Mouse (Mus musculus) stomach, postnatal 0 days (tissue): Measurements from ENCODE around the gene Zfp952. TPM values are rescaled to one million over a fixed set of nuclear protein-coding genes. Genes with fewer than 3 reads are reported as not detected.

ENCODE experiments used
- ATAC-seq: fragments of 200-750 bp; cut with Nextera tagmentation; 2 replicates; pipeline ENCODE4 v1.8.0; 2017; ENCODE audit not compliant: low FRiP score, low TSS enrichment
- DNase-seq: peaks from one replicate; pipeline ENCODE4 v3.0.0-alpha.2; 2016; ENCODE audit warnings: low spot score
- H3K27ac ChIP-seq: fragments of 300-500 bp; sonication (generic); replicated peaks from 2 replicates; pipeline ENCODE4 v1.5.1; 2014; ENCODE audit warnings: mild to moderate bottlenecking, control low read depth
- H3K27me3 ChIP-seq: fragments of 300-500 bp; sonication (generic); 2 replicates; pipeline ENCODE4 v1.6.1; 2014; ENCODE audit warnings: low read length; ENCODE audit not compliant: control insufficient read depth, insufficient read depth
- H3K36me3 ChIP-seq: fragments of 300-500 bp; sonication (generic); 2 replicates; pipeline ENCODE4 v1.6.1; 2014; ENCODE audit warnings: low read length, mixed read lengths; ENCODE audit not compliant: control insufficient read depth, insufficient read depth
- H3K4me1 ChIP-seq: fragments of 300-500 bp; sonication (generic); replicated peaks from 2 replicates; pipeline ENCODE4 v1.6.1; 2014; ENCODE audit warnings: antibody characterized with exemption; ENCODE audit not compliant: control insufficient read depth, insufficient read depth
- H3K4me2 ChIP-seq: fragments of 300-500 bp; sonication (generic); replicated peaks from 2 replicates; pipeline ENCODE4 v1.6.1; 2014; ENCODE audit warnings: low read depth, mild to moderate bottlenecking, control low read depth, moderate library complexity
- H3K4me3 ChIP-seq: fragments of 300-500 bp; sonication (generic); 2 replicates; pipeline ENCODE4 v1.5.1; 2014; ENCODE audit warnings: low read depth, low read length, control low read depth
- H3K9ac ChIP-seq: fragments of 300-500 bp; sonication (generic); 2 replicates; pipeline ENCODE4 v1.6.1; 2014; ENCODE audit warnings: mild to moderate bottlenecking, low read length, control low read depth, mixed read lengths
- H3K9me3 ChIP-seq: fragments of 300-500 bp; sonication (generic); 2 replicates; pipeline ENCODE4 v1.6.1; 2016; ENCODE audit warnings: low read length; ENCODE audit not compliant: control insufficient read depth
- CTCF ChIP-seq: IDR thresholded peaks from 2 replicates; pipeline ENCODE4 v1.5.1; 2016; ENCODE audit warnings: antibody characterized with exemption, low read depth, mild to moderate bottlenecking, moderate library complexity
- EP300 ChIP-seq: optimal IDR thresholded peaks from 2 replicates; pipeline ENCODE3; 2016; ENCODE audit warnings: antibody characterized with exemption
- WGBS: fragments of 180-500 bp; shearing (Covaris S2); extraction: QIAGEN DNeasy Blood & Tissue Kit; methylation state at CpG from one replicate; pipeline ENCODE4 v1.1.7; 2014; 5-methylcytosine and 5-hydroxymethylcytosine counted together
- polyA plus RNA-seq: library from polyadenylated mRNA; unstranded; fragments of >200 nt; fragmentation: Nextera tagmentation; extraction: Ambion mirVana; gene quantifications from 2 replicates; pipeline ENCODE4 v1.2.1, GENCODE M21; 2015

Zfp952 gene
- polyA plus RNA-seq, 1 experiment from 2014 or later: 4.6 TPM

- H3K36me3 ChIP-seq: no peaks in the 10 kb centered on the region
- H3K4me3 ChIP-seq: peak within 1 kb of the TSS; percentile 59
- ATAC-seq: peak; percentile 95
- H3K4me2 ChIP-seq: peak within 1 kb of the TSS; percentile 47
- peak within 1 kb of the TSS; percentile 67 for H3K27ac ChIP-seq
- H3K4me1 ChIP-seq: no peaks in the 10 kb centered on the region
- peak; percentile 83 for DNase-seq
- WGBS: 2% methylated on average over 27 of the region's 27 CpGs
- no peaks in the 10 kb centered on the region for H3K9me3 ChIP-seq
- TF ChIP-seq EP300: no peak
- peak; percentile 41 for TF ChIP-seq CTCF
- peak within 1 kb of the TSS; percentile 61 for H3K9ac ChIP-seq
- no peaks in the 10 kb centered on the region for H3K27me3 ChIP-seq
Measured at GRCm38 (mm10) chr17:33032900-33033891, 40.3 kb downstream of the Zfp952 start, which contains the start of gene Zfp763. TSS of gene Zfp763 (minus strand) at chr17:33033402.

Other genes starting within 250 kb of the Zfp952 start
- gene Zfp871, start 204.8 kb upstream of the Zfp952 start, polyA plus RNA-seq: 13.0 and 13.7 TPM in 2 replicates
- gene Zfp811, start 183.2 kb upstream of the Zfp952 start, polyA plus RNA-seq: 1.1 and 1.5 TPM in 2 replicates
- gene Zfp799, start 162.9 kb upstream of the Zfp952 start, polyA plus RNA-seq: 5.1 and 5.7 TPM in 2 replicates
- 2.6 and 2.7 TPM in 2 replicates for gene Zfp870, start 101.5 kb upstream of the Zfp952 start, polyA plus RNA-seq
- gene Cyp4f14, start 75.8 kb upstream of the Zfp952 start, polyA plus RNA-seq: not detected in 2 replicates
- 15.5 and 19.2 TPM in 2 replicates for gene Cyp4f13, start 45.7 kb upstream of the Zfp952 start, polyA plus RNA-seq
- 5.6 and 6.4 TPM in 2 replicates for gene Zfp472, start 27.3 kb upstream of the Zfp952 start, polyA plus RNA-seq
- 3.1 and 3.2 TPM in 2 replicates for gene Zfp763, start 40.3 kb downstream of the Zfp952 start, polyA plus RNA-seq
- not detected in 2 replicates for gene 4921501E09Rik, start 74.9 kb downstream of the Zfp952 start, polyA plus RNA-seq
- gene Zfp563, start 96.2 kb downstream of the Zfp952 start, polyA plus RNA-seq: 2.5 and 3.7 TPM in 2 replicates
- 0.02 TPM in 1 of 2 replicates, not detected in the other for gene Morc2b, start 146.6 kb downstream of the Zfp952 start, polyA plus RNA-seq
- gene Olfr55, start 175.3 kb downstream of the Zfp952 start, polyA plus RNA-seq: not detected in 2 replicates
- not detected in 2 replicates for gene Olfr239, start 198.2 kb downstream of the Zfp952 start, polyA plus RNA-seq
- 0.02 TPM in 1 of 2 replicates, not detected in the other for gene Olfr1564, start 228.6 kb downstream of the Zfp952 start, polyA plus RNA-seq